Mouse (Mus musculus): ENCODE data around the gene Tomm40l. TPM values are rescaled to one million over a fixed set of nuclear protein-coding genes. Genes with fewer than 3 reads are reported as not detected.
A peak's percentile ranks its signal among the peaks of the same experiment; 100 is the strongest.

Gene Tomm40l
- polyA plus RNA-seq, 1 experiment from 2014 or later = 28.2 TPM

DNA sequence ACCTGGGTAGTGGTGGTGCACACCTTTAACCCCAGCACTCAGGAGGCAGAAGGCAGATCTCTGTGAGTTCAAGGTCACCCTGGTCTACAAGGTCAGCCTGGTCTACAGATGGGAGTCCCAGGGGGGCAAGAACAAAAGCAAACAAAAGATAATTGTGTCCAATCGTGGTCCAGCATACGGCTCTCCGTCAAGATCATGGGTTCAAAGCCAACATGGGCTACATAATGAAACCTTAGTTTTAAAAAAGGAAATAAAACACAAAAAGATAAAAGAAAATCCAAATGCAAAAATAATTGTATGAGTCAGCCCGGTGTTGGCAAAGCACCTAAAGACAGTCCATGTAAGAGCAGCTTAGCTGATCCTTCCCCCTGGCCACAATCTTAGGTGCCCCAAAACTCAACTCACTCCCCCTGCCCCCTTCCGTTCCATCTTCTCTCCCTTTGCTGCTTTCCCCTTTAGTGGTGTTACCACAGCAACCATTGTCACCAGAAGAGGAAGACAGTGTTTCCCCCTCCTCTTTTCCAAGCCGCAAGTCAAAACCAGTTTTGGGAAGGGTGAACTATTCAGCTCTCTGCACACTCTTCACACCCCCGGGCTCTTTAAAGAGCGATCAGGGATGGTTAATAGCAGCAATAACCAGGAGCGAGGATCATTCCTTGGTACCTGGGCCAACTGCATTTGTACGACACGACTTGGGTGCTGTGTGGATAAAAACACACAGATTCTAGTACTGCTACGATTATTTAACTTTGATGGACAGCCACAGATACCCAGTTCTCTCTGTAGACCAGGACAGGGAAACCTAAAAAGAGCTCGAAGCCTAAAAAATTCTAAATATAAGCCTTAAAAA lies 34.2 kb downstream of the Tomm40l start:
- no peak for ATAC-seq (ENCODE audit: insufficient number of reproducible peaks, insufficient read depth, low FRiP score, low read depth)
- WGBS = 75% methylated on average over 13 of the region's 13 CpGs
- Histone ChIP-seq H3K27me3 (ENCODE audit: control insufficient read depth, insufficient read depth, low read length) (no peaks in the 10 kb centered on the region), H3K9me3 (ENCODE audit: control insufficient read depth, low read depth, low read length) (no peaks in the 10 kb centered on the region), H3K36me3 (ENCODE audit: control insufficient read depth, insufficient read depth, low read length) (no peaks in the 10 kb centered on the region), H3K4me1 (ENCODE audit: control insufficient read depth, insufficient read depth, low read length) (peaks cover 18% of the 10 kb centered on the region), H3K27ac (ENCODE audit: low read length) (no peak overlapping the region), H3K9ac (replicated peaks; ENCODE audit: low read depth, low read length) (no peak overlapping the region), H3K4me3 (ENCODE audit: low read depth, low read length) (no peak overlapping the region), H3K4me2 (replicated peaks; ENCODE audit: low read depth, low read length) (no peak overlapping the region)

DNA sequence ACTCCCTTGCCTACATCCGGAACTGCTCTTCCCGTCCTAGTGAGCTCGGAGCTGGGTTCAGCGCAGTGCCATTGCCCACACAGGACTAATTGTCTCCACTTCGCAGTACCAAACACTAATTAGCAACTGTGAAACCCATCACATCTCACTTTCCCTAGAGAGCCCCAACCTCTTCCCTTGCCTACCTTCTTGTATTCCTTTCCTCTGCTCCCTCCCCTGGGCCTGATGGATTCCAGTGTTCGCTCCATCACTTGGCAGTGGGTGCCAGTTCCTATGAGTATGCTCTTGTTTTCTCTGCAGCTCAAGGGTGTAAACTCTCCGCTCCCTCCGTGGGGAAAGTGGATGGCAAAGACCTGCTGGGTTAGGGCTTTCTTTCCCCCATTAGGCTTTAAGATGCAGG lies 36.7 kb downstream of the Tomm40l start:
- WGBS = 61% methylated on average over 8 of the region's 8 CpGs
- no peaks in the 10 kb centered on the region for H3K9me3 ChIP-seq (ENCODE audit: control insufficient read depth, low read depth, low read length)
- no peak overlapping the region for H3K4me2 ChIP-seq (replicated peaks; ENCODE audit: low read depth, low read length)
- no peak overlapping the region for H3K4me3 ChIP-seq (ENCODE audit: low read depth, low read length)
- H3K9ac ChIP-seq (replicated peaks; ENCODE audit: low read depth, low read length) = no peak overlapping the region
- ATAC-seq (ENCODE audit: insufficient number of reproducible peaks, insufficient read depth, low FRiP score, low read depth) = no peak
- H3K27me3 ChIP-seq (ENCODE audit: control insufficient read depth, insufficient read depth, low read length) = no peaks in the 10 kb centered on the region
- peaks cover 13% of the 10 kb centered on the region for H3K4me1 ChIP-seq (ENCODE audit: control insufficient read depth, insufficient read depth, low read length)
- no peak overlapping the region for H3K27ac ChIP-seq (ENCODE audit: low read length)
- H3K36me3 ChIP-seq (ENCODE audit: control insufficient read depth, insufficient read depth, low read length) = no peaks in the 10 kb centered on the region

DNA sequence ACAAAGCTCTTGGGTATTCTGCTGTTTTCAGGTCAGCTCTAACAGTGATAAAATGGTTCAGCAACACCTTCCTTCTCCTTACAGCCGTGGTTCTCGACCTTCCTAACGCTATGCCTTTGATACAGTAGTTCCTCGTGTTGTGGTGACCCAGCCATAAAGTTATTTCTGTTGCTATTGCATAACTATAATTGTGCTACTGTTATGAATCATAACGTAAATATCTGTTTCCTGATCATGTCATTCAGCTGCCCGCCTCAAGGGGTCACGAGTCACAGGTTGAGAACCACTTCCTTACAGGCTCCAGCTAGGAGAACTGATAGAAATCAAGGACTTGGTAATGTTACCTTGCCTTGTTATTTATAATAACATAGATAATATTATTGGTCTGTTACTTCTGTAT lies 38.0 kb downstream of the Tomm40l start:
- 75% methylated on average over 7 of the region's 7 CpGs for WGBS
- H3K4me3 ChIP-seq (ENCODE audit: low read depth, low read length) = no peak overlapping the region
- H3K4me1 ChIP-seq (ENCODE audit: control insufficient read depth, insufficient read depth, low read length) = peaks cover 7% of the 10 kb centered on the region
- no peak overlapping the region for H3K4me2 ChIP-seq (replicated peaks; ENCODE audit: low read depth, low read length)
- ATAC-seq (ENCODE audit: insufficient number of reproducible peaks, insufficient read depth, low FRiP score, low read depth) = no peak
- H3K36me3 ChIP-seq (ENCODE audit: control insufficient read depth, insufficient read depth, low read length) = no peaks in the 10 kb centered on the region
- no peaks in the 10 kb centered on the region for H3K27me3 ChIP-seq (ENCODE audit: control insufficient read depth, insufficient read depth, low read length)
- no peak overlapping the region for H3K27ac ChIP-seq (ENCODE audit: low read length)
- no peak overlapping the region for H3K9ac ChIP-seq (replicated peaks; ENCODE audit: low read depth, low read length)
- no peaks in the 10 kb centered on the region for H3K9me3 ChIP-seq (ENCODE audit: control insufficient read depth, low read depth, low read length)

DNA sequence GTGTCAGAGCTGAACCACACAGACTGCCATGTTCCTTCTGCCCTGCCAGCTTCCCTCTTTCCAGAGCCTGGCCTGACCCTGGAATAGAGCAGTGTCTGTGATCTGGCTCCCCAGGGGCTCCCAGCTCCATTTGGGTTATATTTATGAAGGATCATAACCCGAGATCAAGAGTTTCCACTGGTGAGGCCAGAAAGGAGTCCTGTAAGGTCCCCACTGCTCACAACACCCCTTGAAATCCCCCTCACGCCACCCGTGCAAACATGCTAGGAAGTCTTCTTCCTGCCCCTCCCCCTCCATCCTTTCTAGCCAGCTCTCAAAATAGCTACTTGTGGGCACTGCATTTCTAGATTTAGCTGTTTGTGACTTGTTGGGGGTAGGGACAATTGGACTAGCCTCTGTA lies 38.7 kb downstream of the Tomm40l start:
- ATAC-seq (ENCODE audit: insufficient number of reproducible peaks, insufficient read depth, low FRiP score, low read depth) = no peak
- H3K27me3 ChIP-seq (ENCODE audit: control insufficient read depth, insufficient read depth, low read length) = no peaks in the 10 kb centered on the region
- no peak overlapping the region for H3K4me2 ChIP-seq (replicated peaks; ENCODE audit: low read depth, low read length)
- no peak overlapping the region for H3K4me3 ChIP-seq (ENCODE audit: low read depth, low read length)
- no peaks in the 10 kb centered on the region for H3K9me3 ChIP-seq (ENCODE audit: control insufficient read depth, low read depth, low read length)
- H3K27ac ChIP-seq (ENCODE audit: low read length) = no peak overlapping the region
- peaks cover under 1% of the 10 kb centered on the region; the same call in 1 of the 2 replicates for H3K4me1 ChIP-seq (ENCODE audit: control insufficient read depth, insufficient read depth, low read length)
- H3K36me3 ChIP-seq (ENCODE audit: control insufficient read depth, insufficient read depth, low read length) = no peaks in the 10 kb centered on the region
- WGBS = 66% methylated on average over 3 of the region's 3 CpGs
- no peak overlapping the region for H3K9ac ChIP-seq (replicated peaks; ENCODE audit: low read depth, low read length)

DNA sequence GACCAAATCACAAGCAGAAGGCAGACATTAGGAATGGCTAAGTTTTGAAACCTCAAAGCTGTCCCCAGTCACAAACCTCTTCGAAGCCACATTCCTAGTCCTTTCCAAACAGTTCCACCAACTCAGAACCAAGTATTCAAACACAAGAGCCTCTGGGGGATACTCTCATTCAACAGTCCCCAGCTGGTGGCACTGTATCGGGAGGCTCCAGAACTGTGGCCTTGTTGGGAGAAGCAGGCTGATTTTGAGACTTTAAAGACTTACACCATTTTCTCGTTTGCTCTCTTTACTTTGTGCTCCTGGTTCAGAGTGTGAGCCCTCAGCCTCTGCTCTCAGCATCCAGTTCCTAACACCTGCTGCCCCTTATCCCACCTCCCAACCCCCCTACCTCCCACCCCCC lies 39.3 kb downstream of the Tomm40l start:
- Histone ChIP-seq H3K9me3 (ENCODE audit: control insufficient read depth, low read depth, low read length) (no peaks in the 10 kb centered on the region), H3K4me2 (replicated peaks; ENCODE audit: low read depth, low read length) (no peak overlapping the region), H3K27ac (ENCODE audit: low read length) (no peak overlapping the region), H3K4me1 (ENCODE audit: control insufficient read depth, insufficient read depth, low read length) (no peaks in the 10 kb centered on the region), H3K9ac (replicated peaks; ENCODE audit: low read depth, low read length) (no peak overlapping the region), H3K27me3 (ENCODE audit: control insufficient read depth, insufficient read depth, low read length) (no peaks in the 10 kb centered on the region), H3K36me3 (ENCODE audit: control insufficient read depth, insufficient read depth, low read length) (no peaks in the 10 kb centered on the region), H3K4me3 (ENCODE audit: low read depth, low read length) (no peak overlapping the region)
- no peak for ATAC-seq (ENCODE audit: insufficient number of reproducible peaks, insufficient read depth, low FRiP score, low read depth)
- WGBS = 79% methylated on average over 3 of the region's 3 CpGs

DNA sequence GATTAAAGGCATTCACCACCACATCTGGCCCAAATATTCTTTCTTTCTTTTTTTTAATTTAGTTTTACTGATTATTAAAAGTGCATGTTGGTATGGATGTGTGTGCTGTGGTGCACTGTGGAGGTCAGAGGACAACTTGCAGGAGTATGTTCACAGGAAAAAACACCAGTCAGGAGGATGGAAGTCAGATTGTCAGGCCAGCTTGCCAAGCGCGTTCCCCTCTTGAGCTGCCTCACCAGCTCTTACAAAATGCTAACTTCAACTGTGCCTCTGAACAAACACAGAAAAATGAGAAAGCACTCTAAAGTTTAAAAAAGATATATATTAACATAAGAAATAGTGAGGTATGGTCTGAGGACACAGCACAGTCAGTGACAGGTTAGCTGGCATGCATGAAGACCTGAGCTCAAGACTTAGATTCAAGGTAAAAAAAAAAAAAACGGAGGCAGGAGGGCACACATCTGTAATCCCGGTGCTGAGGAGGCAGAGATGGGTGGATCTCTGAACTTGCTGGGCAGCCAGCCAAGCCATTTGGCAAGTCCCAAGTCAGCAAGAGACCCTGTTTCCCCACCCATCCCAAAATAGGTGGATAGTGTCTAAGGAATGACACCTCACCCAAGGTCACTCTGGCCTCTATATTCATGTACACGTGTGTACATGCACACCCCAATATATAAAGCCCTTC lies 42.7 kb downstream of the Tomm40l start:
- H3K9ac ChIP-seq (replicated peaks; ENCODE audit: low read depth, low read length) = no peak overlapping the region
- no peaks in the 10 kb centered on the region for H3K27me3 ChIP-seq (ENCODE audit: control insufficient read depth, insufficient read depth, low read length)
- no peak overlapping the region for H3K27ac ChIP-seq (ENCODE audit: low read length)
- H3K36me3 ChIP-seq (ENCODE audit: control insufficient read depth, insufficient read depth, low read length) = no peaks in the 10 kb centered on the region
- H3K4me1 ChIP-seq (ENCODE audit: control insufficient read depth, insufficient read depth, low read length) = no peaks in the 10 kb centered on the region
- H3K4me2 ChIP-seq (replicated peaks; ENCODE audit: low read depth, low read length) = no peak overlapping the region
- 59% methylated on average over 5 of the region's 5 CpGs for WGBS
- ATAC-seq (ENCODE audit: insufficient number of reproducible peaks, insufficient read depth, low FRiP score, low read depth) = no peak
- no peak overlapping the region for H3K4me3 ChIP-seq (ENCODE audit: low read depth, low read length)
- H3K9me3 ChIP-seq (ENCODE audit: control insufficient read depth, low read depth, low read length) = no peaks in the 10 kb centered on the region

DNA sequence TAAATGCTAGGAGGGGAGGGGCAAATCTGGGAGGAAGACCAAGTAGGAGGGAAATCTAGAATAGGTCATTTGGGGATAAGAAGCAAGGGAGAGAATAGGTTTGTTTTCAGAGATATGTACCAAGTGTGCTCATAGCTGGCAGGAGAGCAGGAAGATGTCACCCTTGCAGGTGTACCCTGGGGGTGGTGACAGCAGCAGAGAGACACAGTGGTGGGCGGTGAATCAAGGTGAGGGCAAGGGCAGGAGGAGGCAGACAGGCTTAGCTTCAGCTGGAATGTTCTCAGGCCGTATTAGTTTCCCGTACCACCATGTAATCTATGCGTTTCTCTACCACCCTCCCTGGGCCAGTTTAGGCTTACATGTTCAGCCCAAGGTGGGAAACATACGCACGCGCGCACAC lies 49.5 kb downstream of the Tomm40l start:
- Histone ChIP-seq H3K4me3 (ENCODE audit: low read depth, low read length) (no peak overlapping the region), H3K9me3 (ENCODE audit: control insufficient read depth, low read depth, low read length) (no peaks in the 10 kb centered on the region), H3K36me3 (ENCODE audit: control insufficient read depth, insufficient read depth, low read length) (no peaks in the 10 kb centered on the region), H3K27ac (ENCODE audit: low read length) (no peak overlapping the region), H3K9ac (replicated peaks; ENCODE audit: low read depth, low read length) (no peak overlapping the region), H3K4me1 (ENCODE audit: control insufficient read depth, insufficient read depth, low read length) (no peaks in the 10 kb centered on the region), H3K4me2 (replicated peaks; ENCODE audit: low read depth, low read length) (no peak overlapping the region), H3K27me3 (ENCODE audit: control insufficient read depth, insufficient read depth, low read length) (no peaks in the 10 kb centered on the region)
- ATAC-seq (ENCODE audit: insufficient number of reproducible peaks, insufficient read depth, low FRiP score, low read depth) = no peak
- WGBS = 94% methylated on average over 8 of the region's 8 CpGs

DNA sequence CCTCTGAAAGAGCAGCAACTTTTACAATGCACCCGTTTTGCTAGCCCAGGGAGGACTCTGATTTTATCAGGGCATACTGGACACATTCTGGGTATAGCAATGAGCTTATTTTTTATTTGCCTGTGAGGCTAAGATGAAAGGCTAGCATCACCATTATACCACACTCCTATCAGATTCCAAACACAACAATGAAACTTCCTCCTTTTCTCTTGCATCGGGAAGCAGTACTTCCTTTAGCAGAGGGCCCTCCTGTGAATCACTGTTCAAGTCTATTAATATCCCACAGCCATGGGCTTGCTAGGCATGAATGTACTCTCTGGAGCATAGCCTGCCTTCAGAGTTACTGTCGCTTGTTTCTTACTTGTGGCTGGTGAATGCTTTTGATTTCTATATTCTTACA lies 51.2 kb downstream of the Tomm40l start:
- 68% methylated on average over 3 of the region's 3 CpGs for WGBS
- Histone ChIP-seq H3K36me3 (ENCODE audit: control insufficient read depth, insufficient read depth, low read length) (no peaks in the 10 kb centered on the region), H3K4me1 (ENCODE audit: control insufficient read depth, insufficient read depth, low read length) (no peaks in the 10 kb centered on the region), H3K9ac (replicated peaks; ENCODE audit: low read depth, low read length) (no peak overlapping the region), H3K27me3 (ENCODE audit: control insufficient read depth, insufficient read depth, low read length) (no peaks in the 10 kb centered on the region), H3K4me2 (replicated peaks; ENCODE audit: low read depth, low read length) (no peak overlapping the region), H3K4me3 (ENCODE audit: low read depth, low read length) (no peak overlapping the region), H3K27ac (ENCODE audit: low read length) (peak overlapping the region; percentile 27; the same call in 1 of the 2 replicates), H3K9me3 (ENCODE audit: control insufficient read depth, low read depth, low read length) (no peaks in the 10 kb centered on the region)
- no peak for ATAC-seq (ENCODE audit: insufficient number of reproducible peaks, insufficient read depth, low FRiP score, low read depth)
